Mouse (Mus musculus): ENCODE data around the gene Idh1. TPM values are rescaled to one million over a fixed set of nuclear protein-coding genes. Genes with fewer than 3 reads are reported as not detected.
"Not testable (repeated sequence)": the region's sequence is repeated elsewhere in the genome, so short reads cannot be mapped to it uniquely, and the experiment has no call there.

The Idh1 gene
- polyA plus RNA-seq (2015; fragmentation: Nextera tagmentation; extraction: Ambion mirVana): 125 and 126 TPM in 2 replicates

DNA sequence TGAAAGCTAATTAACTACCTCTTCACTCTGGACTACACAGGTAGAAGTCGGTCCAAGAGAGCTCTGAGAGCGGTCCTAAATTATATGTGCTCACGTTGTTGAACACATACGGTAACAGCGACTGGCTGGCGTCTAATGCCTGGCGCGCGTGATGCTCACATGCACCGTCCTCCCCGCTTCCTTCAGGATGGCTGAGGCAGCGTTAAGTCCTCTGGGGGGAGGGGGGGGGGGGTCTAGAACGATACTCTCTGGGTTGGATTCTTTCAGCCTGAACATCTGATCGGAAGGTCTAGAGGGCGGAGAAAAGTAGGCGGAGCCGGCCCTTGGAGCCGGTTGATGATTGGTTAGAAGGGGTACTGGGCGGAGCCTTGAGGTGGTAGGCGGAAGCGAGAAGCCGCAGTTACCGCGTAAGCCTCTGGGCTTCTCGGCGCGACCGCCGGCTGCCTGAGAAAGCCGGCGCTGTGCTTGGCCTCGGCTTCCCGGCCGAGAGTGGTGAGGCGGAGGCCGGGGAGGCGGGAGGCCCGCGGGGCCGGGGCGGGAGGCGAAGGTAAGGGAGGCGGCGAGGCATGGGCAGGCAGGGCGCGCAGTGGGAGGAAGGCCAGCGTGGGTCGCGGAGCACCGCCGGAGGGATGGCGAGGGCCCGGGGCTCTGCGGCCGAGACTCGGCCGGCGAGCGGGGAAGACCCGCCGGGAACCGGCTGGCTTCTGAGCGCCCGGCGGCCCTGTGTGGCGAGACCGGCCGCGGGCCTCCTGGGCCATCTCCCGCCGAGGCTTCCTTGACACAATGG lies at the start of gene Idh1, which contains the start of gene Pikfyve:
TSS of gene Idh1 (minus strand) at position 214 of the 787 bp plus-strand sequence.
TSS of gene Pikfyve (plus strand) at position 397 of the 787 bp plus-strand sequence.
- WGBS: under 1% methylated on average over 70 of the region's 71 CpGs
- ATAC-seq (ENCODE audit: insufficient number of reproducible peaks, low FRiP score, low TSS enrichment, low read depth): peak; percentile 99
- H3K9ac ChIP-seq: peak within 1 kb of the TSS; percentile 70
- H3K4me2 ChIP-seq (replicated peaks): peak within 1 kb of the TSS; percentile 68
- peak within 1 kb of the TSS; percentile 90 for H3K27ac ChIP-seq (replicated peaks)
- no peaks in the 10 kb centered on the region for H3K9me3 ChIP-seq (replicated peaks)
- H3K36me3 ChIP-seq: no peaks in the 10 kb centered on the region
- H3K4me3 ChIP-seq (replicated peaks): peak within 1 kb of the TSS; percentile 73
- no peaks in the 10 kb centered on the region for H3K27me3 ChIP-seq
- H3K4me1 ChIP-seq: 0 out of 2 replicates have a peak, but pooled peaks cover 14% of the 10 kb centered on the region

DNA sequence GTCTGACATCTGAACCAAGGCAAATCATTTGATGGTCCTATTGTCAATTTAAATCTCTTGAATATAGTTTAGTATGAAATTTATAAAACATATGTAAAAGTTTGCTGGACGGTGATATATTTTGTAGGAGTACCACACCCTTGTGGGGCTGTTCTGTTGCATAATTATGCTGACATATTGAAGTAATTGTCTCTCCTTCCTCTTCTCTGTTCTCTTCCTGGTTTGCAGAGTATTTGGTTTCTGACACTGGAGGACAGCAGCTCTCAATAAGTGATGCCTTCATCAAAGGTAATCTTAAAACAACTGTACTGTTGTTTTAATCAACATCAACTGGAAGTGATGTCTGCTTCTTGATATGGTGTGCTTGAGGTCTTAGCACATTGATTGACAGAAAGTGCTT lies 44.3 kb upstream of the Idh1 start:
- Histone ChIP-seq H3K4me2 (replicated peaks) (no peak overlapping the region), H3K9ac (no peak overlapping the region), H3K27me3 (no peaks in the 10 kb centered on the region), H3K9me3 (replicated peaks) (no peaks in the 10 kb centered on the region), H3K4me3 (replicated peaks) (no peak overlapping the region), H3K4me1 (no peaks in the 10 kb centered on the region), H3K27ac (replicated peaks) (no peak overlapping the region), H3K36me3 (peaks cover 19% of the 10 kb centered on the region)
- no peak for ATAC-seq (ENCODE audit: insufficient number of reproducible peaks, low FRiP score, low TSS enrichment, low read depth)
- WGBS: 35% methylated on average over 1 of the region's 1 CpGs

DNA sequence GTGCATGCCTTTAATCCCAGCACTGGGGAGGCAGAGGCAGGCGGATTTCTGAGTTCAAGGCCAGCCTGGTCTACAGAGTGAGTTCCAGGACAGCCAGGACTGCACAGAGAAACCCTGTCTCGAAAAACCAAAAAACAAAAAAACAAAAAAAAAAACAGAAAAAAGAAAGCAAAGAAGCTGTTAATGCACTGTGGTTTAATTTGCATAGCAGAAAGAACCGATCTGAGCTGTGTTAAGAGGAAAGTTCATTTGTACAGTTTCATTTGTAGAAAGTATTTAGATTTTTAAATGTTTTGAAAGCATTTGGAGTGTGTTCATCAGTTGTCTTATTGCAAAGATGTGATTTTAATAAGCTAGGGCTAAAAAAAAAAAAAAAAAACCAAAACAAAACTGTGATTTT lies 43.5 kb upstream of the Idh1 start:
- not testable (repeated sequence) for ATAC-seq (ENCODE audit: insufficient number of reproducible peaks, low FRiP score, low TSS enrichment, low read depth); H3K9me3 ChIP-seq (replicated peaks); H3K4me3 ChIP-seq (replicated peaks); H3K27ac ChIP-seq (replicated peaks); H3K4me2 ChIP-seq (replicated peaks); H3K9ac ChIP-seq; H3K27me3 ChIP-seq; H3K4me1 ChIP-seq
- 80% methylated on average over 3 of the region's 3 CpGs for WGBS
- H3K36me3 ChIP-seq: peaks cover 14% of the 10 kb centered on the region

DNA sequence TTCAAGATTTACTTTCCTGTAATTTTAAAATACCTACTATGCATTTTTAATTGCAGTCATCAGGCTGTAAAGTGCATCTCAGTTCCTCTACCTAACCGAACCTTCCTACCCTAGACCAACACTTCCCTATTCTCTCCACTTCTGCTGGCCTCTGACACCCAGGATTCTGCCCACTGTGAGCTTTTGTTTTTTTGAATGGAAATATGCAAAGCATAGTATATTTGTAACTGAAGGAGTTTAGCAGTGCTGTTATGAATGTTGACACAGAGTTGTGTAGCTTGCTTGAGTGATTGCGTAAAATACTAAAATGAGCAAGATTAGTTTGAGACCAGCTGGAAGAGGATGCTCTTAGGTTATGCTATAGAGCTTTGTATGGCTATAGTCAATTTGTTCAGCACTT lies 41.4 kb upstream of the Idh1 start:
- H3K9ac ChIP-seq: no peak overlapping the region
- H3K4me2 ChIP-seq (replicated peaks): no peak overlapping the region
- no peak for ATAC-seq (ENCODE audit: insufficient number of reproducible peaks, low FRiP score, low TSS enrichment, low read depth)
- no peaks in the 10 kb centered on the region for H3K9me3 ChIP-seq (replicated peaks)
- H3K27me3 ChIP-seq: no peaks in the 10 kb centered on the region
- WGBS: 92% methylated on average over 2 of the region's 2 CpGs
- no peaks in the 10 kb centered on the region for H3K4me1 ChIP-seq
- H3K27ac ChIP-seq (replicated peaks): no peak overlapping the region
- peaks cover 20% of the 10 kb centered on the region for H3K36me3 ChIP-seq
- no peak overlapping the region for H3K4me3 ChIP-seq (replicated peaks)

DNA sequence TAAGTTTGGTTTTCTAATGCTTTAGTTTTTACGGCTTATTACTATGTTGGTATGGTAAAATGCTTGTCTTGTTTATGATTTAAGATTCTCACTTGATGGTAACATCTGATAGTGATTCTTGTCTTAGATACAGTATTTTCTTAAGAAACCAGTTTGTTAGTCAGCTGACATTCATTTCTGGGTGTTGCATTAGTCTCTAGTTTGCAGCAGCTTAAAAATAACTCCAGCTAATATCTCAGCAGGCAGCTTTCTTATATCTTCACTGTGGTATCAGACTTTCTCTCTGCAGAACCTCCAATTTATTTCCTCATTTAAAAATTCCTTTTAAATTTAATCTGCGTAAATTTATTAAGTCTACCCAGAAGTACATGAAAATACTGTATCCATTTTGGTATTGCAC lies 37.4 kb upstream of the Idh1 start:
- Histone ChIP-seq H3K4me2 (replicated peaks) (no peak overlapping the region), H3K4me3 (replicated peaks) (no peak overlapping the region), H3K36me3 (peaks cover 26% of the 10 kb centered on the region), H3K9ac (no peak overlapping the region), H3K9me3 (replicated peaks) (no peaks in the 10 kb centered on the region), H3K27me3 (no peaks in the 10 kb centered on the region), H3K4me1 (no peaks in the 10 kb centered on the region), H3K27ac (replicated peaks) (no peak overlapping the region)
- ATAC-seq (ENCODE audit: insufficient number of reproducible peaks, low FRiP score, low TSS enrichment, low read depth): no peak
- 99% methylated on average over 2 of the region's 2 CpGs for WGBS

DNA sequence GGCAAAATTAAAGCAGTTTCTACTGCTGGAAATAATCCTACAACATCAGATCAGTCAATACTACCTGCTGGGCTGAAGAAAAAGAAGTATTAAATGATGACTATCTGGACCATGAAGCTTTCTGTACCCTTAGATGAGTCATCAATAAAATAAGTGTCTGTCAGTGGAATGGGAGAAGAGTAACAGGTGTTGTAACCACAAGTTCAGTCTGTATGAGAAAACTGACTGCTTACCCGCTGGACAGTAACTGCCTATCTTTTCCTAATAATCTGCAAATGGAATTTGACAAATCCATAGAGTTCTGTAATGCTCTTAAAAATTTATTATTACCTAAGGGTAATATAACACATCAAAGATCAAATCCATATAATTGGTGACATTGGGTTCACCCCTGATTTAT lies 31.7 kb upstream of the Idh1 start:
- no peak for ATAC-seq (ENCODE audit: insufficient number of reproducible peaks, low FRiP score, low TSS enrichment, low read depth)
- H3K36me3 ChIP-seq: peaks cover 17% of the 10 kb centered on the region; the same call in 1 of the 2 replicates
- no peaks in the 10 kb centered on the region for H3K9me3 ChIP-seq (replicated peaks)
- no peak overlapping the region for H3K27ac ChIP-seq (replicated peaks)
- no peaks in the 10 kb centered on the region for H3K4me1 ChIP-seq
- H3K4me2 ChIP-seq (replicated peaks): no peak overlapping the region
- WGBS: 90% methylated on average over 1 of the region's 1 CpGs
- no peaks in the 10 kb centered on the region for H3K27me3 ChIP-seq
- H3K9ac ChIP-seq: no peak overlapping the region
- no peak overlapping the region for H3K4me3 ChIP-seq (replicated peaks)

DNA sequence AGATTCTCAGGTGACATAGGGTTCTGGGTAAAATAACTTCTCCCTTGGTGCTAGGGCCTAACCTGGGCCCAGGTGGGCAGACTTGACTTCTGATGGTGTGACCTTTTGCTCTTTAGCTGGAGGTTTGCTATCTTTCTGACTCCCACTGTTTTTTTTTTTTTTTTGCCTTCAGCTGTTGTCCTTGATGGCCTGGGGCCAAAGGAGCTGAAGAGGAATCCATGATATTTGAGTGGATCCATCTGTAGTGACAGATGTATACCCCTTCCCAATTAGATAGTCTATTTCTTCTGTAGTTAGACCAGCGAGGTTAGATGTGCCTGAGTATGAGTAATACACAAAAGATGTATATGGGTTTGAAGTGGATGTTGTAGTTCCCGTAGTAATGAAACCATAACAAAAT lies 31.3 kb upstream of the Idh1 start:
- 79% methylated on average over 2 of the region's 2 CpGs for WGBS
- Histone ChIP-seq H3K27ac (replicated peaks) (no peak overlapping the region), H3K36me3 (peaks cover 15% of the 10 kb centered on the region; the same call in 1 of the 2 replicates), H3K27me3 (no peaks in the 10 kb centered on the region), H3K4me1 (no peaks in the 10 kb centered on the region), H3K9ac (no peak overlapping the region), H3K4me3 (replicated peaks) (no peak overlapping the region), H3K4me2 (replicated peaks) (no peak overlapping the region), H3K9me3 (replicated peaks) (no peaks in the 10 kb centered on the region)
- no peak for ATAC-seq (ENCODE audit: insufficient number of reproducible peaks, low FRiP score, low TSS enrichment, low read depth)

DNA sequence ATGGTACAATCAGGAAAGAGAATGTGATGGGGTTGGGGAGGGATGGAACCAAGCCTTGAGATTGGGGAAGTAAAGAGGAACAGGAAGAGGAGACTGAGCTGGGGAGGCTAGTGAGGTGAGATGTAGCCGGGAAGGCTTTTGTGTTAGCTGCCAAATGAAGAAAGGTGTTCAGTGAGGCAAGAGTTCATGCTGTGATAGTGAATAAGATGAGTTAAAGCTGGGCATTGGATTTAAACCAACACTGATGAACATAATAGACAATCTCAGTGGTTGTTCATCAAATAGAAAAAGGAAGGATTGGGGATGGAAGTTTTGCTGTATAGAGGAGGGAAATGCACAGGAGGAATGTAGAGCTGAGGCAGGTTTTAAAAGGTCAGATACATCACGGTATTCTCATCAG lies 26.9 kb upstream of the Idh1 start:
- no peaks in the 10 kb centered on the region for H3K27me3 ChIP-seq
- H3K36me3 ChIP-seq: peaks cover 38% of the 10 kb centered on the region

DNA sequence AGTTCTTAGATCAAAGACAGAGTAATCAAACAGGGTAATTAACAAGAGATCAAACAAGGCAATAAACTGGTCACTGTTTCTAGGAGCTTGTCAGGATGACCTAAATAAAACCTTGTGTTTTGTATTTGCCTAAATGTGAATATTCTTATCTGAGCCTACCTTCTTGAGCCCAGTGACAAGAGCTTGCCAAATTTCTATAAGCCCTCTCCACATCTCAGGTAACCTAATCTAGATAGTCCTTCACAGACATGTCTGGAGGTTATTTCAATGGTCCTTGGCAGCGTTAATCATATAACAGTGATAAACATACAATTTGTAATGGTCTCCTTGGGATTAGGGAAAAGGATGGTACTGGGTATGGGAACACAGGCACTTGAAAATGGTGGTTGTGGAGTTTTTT lies 18.0 kb upstream of the Idh1 start:
- Histone ChIP-seq H3K4me3 (replicated peaks) (no peak overlapping the region), H3K9me3 (replicated peaks) (no peaks in the 10 kb centered on the region), H3K9ac (no peak overlapping the region), H3K4me2 (replicated peaks) (no peak overlapping the region), H3K27ac (replicated peaks) (no peak overlapping the region), H3K4me1 (no peaks in the 10 kb centered on the region), H3K27me3 (no peaks in the 10 kb centered on the region), H3K36me3 (peaks cover 47% of the 10 kb centered on the region)
- 85% methylated on average over 1 of the region's 1 CpGs for WGBS
- ATAC-seq (ENCODE audit: insufficient number of reproducible peaks, low FRiP score, low TSS enrichment, low read depth): no peak

More for the DNA sequence above, 26.9 kb upstream of the Idh1 start:
- Histone ChIP-seq H3K9me3 (replicated peaks) (peaks cover 11% of the 10 kb centered on the region; the same call in 1 of the 2 replicates), H3K4me1 (no peaks in the 10 kb centered on the region), H3K4me3 (replicated peaks) (no peak overlapping the region), H3K9ac (no peak overlapping the region), H3K4me2 (replicated peaks) (no peak overlapping the region), H3K27ac (replicated peaks) (no peak overlapping the region)
- ATAC-seq (ENCODE audit: insufficient number of reproducible peaks, low FRiP score, low TSS enrichment, low read depth): no peak
- WGBS: 74% methylated on average over 2 of the region's 2 CpGs

DNA sequence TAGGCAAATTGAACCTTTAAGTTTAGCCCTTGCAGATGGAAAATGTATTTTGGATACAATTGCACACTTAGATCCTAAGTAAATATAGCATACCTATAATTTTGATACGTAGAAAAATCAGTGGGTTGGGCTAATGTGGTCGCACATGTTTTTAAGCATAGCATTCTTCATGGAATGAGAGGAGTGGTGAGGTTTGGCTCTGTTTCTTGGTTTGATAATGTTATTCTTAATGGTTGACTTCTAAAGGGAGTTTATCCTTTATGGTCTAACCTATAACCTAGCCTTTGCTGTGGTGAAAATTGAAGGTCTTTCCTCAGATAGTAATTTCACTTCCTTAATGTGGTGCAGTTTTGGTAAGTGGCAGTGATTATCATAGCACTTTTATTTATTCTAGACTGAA lies 12.6 kb upstream of the Idh1 start:
- peak; percentile 51; the same call in 1 of the 2 replicates for ATAC-seq (ENCODE audit: insufficient number of reproducible peaks, low FRiP score, low TSS enrichment, low read depth)
- Histone ChIP-seq H3K27ac (replicated peaks) (no peak overlapping the region), H3K9me3 (replicated peaks) (no peaks in the 10 kb centered on the region), H3K4me3 (replicated peaks) (no peak overlapping the region), H3K9ac (no peak overlapping the region), H3K36me3 (peaks cover 18% of the 10 kb centered on the region; the same call in 1 of the 2 replicates), H3K27me3 (no peaks in the 10 kb centered on the region), H3K4me2 (replicated peaks) (no peak overlapping the region), H3K4me1 (no peaks in the 10 kb centered on the region)
- WGBS: 80% methylated on average over 2 of the region's 2 CpGs

DNA sequence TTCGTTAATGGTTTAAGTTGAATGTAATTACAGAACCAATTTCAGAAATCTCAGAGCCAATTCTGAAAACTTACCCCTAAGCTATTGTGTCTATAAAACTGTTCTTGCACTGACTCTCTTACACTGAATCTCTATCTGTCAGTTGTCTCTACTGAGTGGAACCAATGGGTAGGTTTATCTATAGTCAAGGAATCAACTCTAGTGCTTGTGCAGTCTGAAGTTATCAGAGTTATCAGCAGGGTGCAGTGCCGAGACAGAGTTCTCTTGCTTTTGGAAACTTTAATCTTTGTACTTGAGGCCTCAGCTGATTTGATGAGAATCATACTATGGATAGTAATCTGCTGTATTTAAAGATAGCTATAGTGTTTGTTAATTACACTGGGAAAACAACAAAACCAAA lies 12.1 kb upstream of the Idh1 start:
- 85% methylated on average over 2 of the region's 2 CpGs for WGBS
- Histone ChIP-seq H3K4me3 (replicated peaks) (no peak overlapping the region), H3K9me3 (replicated peaks) (no peaks in the 10 kb centered on the region), H3K36me3 (peaks cover 18% of the 10 kb centered on the region; the same call in 1 of the 2 replicates), H3K4me2 (replicated peaks) (no peak overlapping the region), H3K27me3 (no peaks in the 10 kb centered on the region), H3K4me1 (no peaks in the 10 kb centered on the region), H3K27ac (replicated peaks) (no peak overlapping the region), H3K9ac (no peak overlapping the region)
- no peak for ATAC-seq (ENCODE audit: insufficient number of reproducible peaks, low FRiP score, low TSS enrichment, low read depth)

DNA sequence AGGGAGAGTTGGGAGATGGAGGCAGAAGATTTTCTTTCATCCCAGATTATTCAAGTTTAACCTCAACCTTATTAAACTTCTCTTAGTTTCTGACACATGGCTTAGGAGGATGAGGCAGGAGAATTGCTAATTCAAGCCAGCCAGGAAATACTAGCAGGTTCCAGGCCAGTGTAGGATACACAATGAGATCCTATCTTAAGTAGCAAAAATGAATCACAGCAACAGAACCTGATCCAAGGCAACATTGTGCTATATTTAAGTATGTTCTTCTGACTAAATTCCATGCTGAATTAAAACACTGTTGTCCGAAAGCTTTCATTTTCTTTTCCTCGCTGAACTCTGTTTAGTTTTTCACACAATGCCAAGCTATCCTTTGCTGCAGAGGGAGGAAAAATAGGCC lies 6.9 kb upstream of the Idh1 start:
- ATAC-seq (ENCODE audit: insufficient number of reproducible peaks, low FRiP score, low TSS enrichment, low read depth): no peak
- Histone ChIP-seq H3K9ac (no peak overlapping the region), H3K4me3 (replicated peaks) (no peak overlapping the region), H3K4me2 (replicated peaks) (no peak overlapping the region), H3K36me3 (peaks cover 25% of the 10 kb centered on the region), H3K9me3 (replicated peaks) (no peaks in the 10 kb centered on the region), H3K27me3 (no peaks in the 10 kb centered on the region), H3K4me1 (0 out of 2 replicates have a peak, but pooled peaks cover 5% of the 10 kb centered on the region), H3K27ac (replicated peaks) (no peak overlapping the region)
- WGBS: 94% methylated on average over 2 of the region's 2 CpGs
